Mouse (Mus musculus) splenic B cell, adult 2 months (primary cell): ENCODE measurements at regions not wholly inside any gene's neighbourhood (a gene's known extent, or its start where the extent isn't known, plus 50 kb on each side); places are given as distances from the start of the nearest gene placed in this dataset.

Source experiments
- DNase-seq: peaks from one replicate; pipeline ENCODE4 v3.0.0-alpha.2; 2011; ENCODE audit warnings: low read depth, low spot score
- H3K27me3 ChIP-seq: 2 replicates; pipeline ENCODE4 v1.6.1; 2012; ENCODE audit warnings: mild to moderate bottlenecking, low read length, moderate library complexity, mixed read lengths; ENCODE audit not compliant: control insufficient read depth, poor library complexity, insufficient read depth, severe bottlenecking
- H3K36me3 ChIP-seq: 2 replicates; pipeline ENCODE4 v1.6.1; 2012; ENCODE audit warnings: mild to moderate bottlenecking, low read length, moderate library complexity, mixed read lengths; ENCODE audit not compliant: control insufficient read depth, poor library complexity, insufficient read depth, severe bottlenecking

DNA sequence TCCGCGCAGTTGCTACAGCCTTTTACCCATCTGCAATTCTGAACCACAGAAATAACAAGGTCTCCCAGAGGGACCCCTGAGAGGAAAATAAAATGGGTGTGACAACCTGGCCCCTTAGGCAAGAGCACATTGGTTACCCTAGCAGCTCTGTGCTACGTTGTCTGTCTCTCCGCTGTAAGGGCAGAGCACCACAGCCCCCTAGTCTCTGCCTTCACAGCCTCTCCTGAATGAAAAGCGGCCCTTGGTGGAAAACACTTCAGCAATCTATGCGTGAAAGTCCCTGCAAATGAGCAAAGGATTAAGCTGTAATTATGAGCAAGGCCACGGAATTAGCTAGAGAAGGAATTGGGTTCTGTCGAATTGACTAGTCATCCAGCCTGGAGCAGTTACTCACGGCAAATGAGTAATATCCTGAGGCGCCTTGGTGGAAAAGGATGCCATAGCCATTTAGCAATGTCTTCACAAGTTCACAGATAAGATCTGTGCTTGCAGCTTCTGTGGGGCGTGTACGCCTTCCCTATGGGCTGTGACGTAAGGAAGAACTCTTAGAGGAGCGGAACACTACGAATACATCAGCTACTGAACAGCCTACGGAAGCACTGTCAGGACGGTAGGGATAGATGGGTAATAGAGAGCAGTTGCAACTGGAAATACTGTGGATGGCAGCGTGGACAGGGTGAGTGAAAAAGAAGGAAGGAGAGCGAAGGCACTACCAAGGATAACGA, 61.0 kb upstream of the Nphp3 start:
- H3K27me3 ChIP-seq, result no peaks in the 10 kb centered on the region
- no peaks in the 10 kb centered on the region for H3K36me3 ChIP-seq
- no peak for DNase-seq

DNA sequence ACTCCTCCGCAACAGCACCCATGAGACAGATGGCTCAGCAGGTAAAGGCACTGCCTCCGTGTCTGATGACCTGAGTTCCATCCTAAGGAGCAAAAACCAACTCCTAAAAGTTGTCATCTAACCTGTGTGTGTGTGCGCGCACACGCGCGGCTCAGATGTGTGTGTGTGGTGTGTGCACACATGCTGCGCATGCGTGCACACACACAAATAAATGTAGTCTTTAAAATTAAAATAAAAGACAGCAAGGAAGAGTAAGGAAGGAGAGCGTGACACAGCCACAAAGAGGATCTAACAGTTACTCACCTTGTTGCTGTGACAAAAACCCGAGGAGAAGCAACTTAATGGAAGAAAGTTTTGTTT, 60.5 kb upstream of the Nphp3 start:
- no peaks in the 10 kb centered on the region for H3K27me3 ChIP-seq
- DNase-seq, result no peak
- H3K36me3 ChIP-seq, result no peaks in the 10 kb centered on the region

DNA sequence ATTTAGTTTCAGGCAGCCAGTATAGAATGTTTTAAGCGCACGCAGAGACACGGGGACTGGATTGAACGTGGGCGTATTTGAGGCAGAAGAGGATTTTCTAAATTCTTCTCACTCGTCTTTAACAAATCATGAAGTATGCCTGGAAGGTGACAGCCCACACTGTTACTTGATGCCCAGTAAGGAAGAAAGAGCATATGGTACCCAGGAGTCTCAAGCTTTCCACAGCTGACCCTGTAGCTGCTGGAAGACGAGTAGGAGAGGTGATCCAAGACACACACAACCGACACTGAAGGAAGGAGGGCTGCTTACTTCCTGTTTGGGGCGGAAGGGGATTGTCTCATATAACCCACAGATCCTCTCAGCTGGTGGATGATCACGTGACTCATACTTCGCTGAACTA, 56.9 kb upstream of the Nphp3 start:
- Histone ChIP-seq H3K36me3 (no peaks in the 10 kb centered on the region), H3K27me3 (no peaks in the 10 kb centered on the region)
- DNase-seq, result no peak

- no peak for DNase-seq
- H3K36me3 ChIP-seq, result no peaks in the 10 kb centered on the region
- H3K27me3 ChIP-seq, result no peaks in the 10 kb centered on the region
These were observed 50.5 kb upstream of the Nphp3 start for GRCm38 (mm10) chr9:103951799-103952198.
